Mouse (Mus musculus) megakaryocyte, embryonic 14.5 days (primary cell): ENCODE results near the gene Gtf2h3.

Experiments used
- FLI1 ChIP-seq: IDR thresholded peaks from 2 replicates; pipeline ENCODE4 v1.6.1; 2012; ENCODE audit warnings: low read length, inconsistent platforms, mixed read lengths
- GATA1 ChIP-seq: IDR thresholded peaks from 3 replicates; pipeline ENCODE4 v1.6.1; 2012; ENCODE audit warnings: mixed read lengths, low read length, inconsistent platforms, borderline replicate concordance

GRCm38 (mm10) chr5:124540383-124540786 lies 38.6 kb upstream of the Gtf2h3 start, which contains the start of gene Tmed2:
- TF ChIP-seq GATA1 (no peak), FLI1 (no peak)
